Mouse (Mus musculus) c-Kit-negative CD71-positive TER-119-positive erythroid progenitor cells, embryonic 14.5 days (primary cell): ENCODE measurements around the gene Sorcs1.

Experiments used
- DNase-seq: peaks from one replicate; pipeline ENCODE4 v3.0.0-alpha.2; 2013; ENCODE audit warnings: low read depth, low spot score

Sorcs1 gene

DNA sequence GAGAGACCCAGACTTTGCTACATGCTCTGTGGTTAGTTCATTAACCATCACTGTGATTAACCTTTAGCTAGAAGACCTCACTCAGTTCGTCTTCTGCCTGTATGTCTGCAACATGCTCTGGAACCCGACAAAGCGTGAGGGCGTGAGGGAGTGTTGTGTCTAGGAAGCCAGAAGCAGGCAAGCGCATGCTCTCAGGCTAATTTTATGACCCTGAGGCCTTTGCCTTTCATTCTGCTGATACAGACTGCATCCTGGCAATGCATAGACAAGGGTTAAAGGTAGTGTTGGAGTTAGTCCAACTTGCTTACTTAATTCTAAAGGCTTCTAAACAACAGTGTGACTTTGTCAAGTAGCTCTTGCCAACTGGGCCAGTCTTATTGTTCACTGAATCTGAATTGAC is 458.0 kb downstream of the Sorcs1 start:
- DNase-seq, result no peak

DNA sequence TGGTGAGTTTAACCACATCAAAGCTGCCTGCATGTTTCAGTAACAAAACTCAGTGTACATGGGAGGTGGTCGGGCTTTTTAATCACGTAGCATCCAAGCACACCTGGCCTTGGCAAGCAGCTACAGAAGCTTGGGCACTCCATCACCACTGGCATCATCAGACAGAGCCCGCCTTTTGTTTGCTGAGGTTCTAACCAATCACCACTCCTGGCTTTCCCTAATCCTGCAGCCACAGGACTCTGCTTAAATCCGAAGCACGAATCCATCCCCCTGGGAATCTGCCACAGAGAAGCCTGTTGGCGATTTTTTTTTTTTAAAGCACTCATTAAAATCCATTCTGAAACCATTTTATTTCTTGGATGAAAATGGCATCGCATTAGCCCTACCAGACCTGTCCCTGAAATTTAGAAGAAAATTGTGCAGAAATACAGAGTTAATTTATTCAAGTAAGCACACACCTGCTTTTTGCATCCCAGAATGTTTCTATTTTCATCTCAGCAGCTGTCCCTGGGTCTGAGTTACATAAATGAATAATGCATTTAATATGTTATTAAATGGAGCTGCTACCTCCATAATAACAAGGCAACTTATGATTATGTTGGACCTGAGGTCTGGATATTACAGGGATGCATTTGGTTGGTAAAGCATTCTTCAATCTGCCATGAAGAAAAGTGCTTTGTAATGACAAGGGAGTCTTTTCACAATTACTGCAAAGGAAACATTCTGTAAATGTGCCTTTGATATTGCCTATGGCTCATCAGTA is 463.8 kb downstream of the Sorcs1 start:
- DNase-seq, result no peak

DNA sequence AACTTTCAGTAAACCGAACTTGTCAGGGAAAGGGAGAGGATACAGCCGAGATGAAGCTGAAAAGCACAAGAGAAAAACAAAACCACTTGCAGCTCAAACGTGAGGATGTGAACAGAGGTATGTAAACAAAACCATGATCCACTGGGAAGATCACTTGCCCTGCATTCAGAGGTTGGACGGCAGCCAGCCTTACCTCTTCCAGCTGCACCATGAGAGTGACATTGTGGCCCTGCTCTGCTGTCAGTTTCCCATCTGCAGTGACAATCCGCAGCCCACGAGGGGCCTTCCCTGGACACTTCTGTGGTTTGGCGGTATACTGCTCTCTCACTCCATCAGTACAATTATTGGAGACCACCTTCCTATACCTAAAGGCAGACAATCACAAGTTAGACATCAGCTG is 468.0 kb downstream of the Sorcs1 start:
- DNase-seq, result no peak

DNA sequence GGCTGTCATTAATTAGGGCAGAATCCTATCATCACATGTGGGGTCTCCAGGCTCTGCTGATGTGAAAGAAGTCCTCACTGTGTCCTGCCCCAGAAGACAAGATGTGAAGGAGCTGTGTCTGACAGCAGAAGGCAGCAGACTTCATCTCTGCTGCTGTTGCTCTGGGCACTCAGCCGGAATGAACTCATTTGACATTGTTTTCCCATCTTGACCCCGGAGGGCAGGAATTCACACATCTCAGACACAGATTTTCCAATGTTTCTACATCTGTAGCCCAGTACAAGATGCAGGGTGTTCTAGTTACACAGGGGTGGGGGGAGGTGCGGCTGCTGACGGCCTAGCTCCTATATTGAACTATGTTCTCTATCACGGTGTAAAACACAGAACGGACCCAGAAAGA is 474.1 kb downstream of the Sorcs1 start:
- DNase-seq, result no peak

DNA sequence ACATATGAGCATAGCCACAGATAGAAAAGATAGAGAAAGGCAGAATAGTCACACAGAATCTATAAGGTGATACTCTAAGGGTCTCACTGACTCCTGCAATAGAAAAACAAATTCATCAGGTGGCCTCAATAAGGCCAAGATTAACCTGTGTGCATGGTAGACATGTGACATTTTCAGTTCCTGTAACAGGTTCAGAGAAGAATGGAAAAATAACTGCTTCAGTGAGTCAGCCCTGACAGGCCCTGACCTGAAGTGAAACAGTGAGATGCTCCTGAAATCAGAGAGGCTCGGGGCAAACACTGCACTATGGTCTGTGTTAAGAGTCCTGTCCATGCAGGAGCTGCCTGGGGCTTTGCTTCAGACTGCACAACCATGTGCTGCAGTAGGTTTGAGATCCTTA is 481.9 kb downstream of the Sorcs1 start:
- no peak for DNase-seq

DNA sequence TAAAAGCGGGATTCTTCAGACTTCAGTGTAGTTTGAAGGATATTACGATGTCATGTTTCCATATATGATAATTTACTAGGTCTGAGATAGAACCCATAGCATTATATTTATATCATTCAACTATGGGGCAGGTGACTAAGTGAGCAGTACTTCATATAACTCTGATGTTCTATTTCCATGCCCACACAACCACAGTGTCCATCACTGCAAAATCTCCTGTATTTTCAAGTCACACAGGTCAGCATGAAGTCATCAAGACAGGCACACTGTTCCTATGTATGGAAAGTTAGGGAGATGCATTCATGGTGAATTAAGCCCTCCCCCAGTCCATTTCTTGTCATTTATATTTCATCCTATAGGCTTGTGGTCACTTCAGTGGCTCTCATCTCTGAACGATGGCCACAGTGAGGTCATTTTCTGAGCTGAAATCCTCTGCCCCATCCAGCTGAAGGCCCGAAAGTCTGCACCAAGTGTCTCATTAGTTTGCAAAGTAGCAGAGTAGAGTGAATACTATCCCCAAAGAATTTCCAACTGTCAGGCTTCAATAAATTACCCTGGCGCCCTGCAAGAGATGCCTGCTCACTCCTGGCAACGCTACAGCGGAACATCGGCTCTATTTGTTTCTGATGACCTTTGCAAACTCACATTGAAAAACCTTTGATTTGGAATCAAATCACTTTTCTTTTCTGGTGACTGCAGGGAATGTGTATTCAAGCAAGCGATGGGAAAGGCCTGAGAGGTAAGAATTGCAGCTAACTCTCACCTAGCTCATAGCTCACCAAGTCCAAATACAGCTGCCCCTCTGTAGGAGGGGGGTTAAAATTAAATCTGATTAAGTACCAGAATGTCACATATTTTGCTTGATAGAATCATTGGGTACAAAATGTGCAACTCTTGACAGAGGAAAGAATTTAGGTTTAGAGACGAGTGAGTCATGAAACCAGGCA is 492.4 kb downstream of the Sorcs1 start:
- no peak for DNase-seq

DNA sequence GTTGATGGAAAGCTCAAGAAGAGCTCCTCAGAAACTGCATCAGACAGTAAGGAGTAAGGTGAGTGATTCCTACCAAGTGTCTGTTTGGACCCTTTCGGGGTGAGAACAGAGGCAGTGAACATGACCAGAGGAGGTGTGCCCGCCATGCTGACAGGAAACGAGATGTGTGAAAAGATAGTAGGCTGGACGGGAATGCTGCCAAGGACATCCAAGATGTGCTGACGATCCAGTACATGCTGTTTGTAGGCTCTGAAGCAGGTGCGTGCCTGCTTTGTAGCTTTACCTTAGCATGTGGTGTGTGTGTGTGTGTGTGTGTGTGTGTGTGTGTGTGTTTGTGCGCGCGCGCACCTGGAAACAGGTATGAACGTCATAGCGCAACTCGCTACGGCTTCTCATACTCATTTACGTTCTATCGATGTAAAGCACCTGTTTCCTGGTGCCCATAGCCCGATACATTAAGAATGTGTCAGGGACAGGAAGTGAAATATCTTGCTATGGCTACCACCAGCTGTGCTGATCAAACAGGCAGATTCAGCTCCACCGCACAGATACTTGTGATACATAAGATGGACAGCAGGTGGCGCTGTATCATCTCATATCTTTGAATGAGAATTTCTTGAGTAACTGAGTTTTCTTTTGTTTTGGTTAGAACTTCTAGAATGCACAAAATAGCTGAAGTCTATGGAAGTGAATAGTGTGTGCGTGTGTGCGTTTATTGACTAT is 493.4 kb downstream of the Sorcs1 start:
- DNase-seq, result no peak

DNA sequence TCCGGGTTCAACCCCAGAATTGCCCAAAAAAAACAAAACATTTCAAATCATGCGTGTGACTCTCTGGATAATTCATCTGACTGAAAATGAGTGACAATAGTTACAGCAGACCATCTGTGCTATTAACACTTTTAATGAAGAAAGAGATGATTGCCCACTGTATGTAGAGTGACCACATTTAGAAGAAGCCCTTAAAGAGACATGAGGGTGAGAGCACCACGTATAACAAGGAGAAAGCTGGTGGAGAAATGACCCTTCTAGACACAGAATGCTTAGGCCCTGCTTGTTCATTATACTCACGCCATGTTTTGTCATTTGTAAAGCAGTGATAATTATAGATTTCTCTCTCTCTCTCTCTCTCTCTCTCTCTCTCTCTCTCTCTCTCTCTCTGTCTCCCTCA is 499.6 kb downstream of the Sorcs1 start:
- DNase-seq, result no peak

DNA sequence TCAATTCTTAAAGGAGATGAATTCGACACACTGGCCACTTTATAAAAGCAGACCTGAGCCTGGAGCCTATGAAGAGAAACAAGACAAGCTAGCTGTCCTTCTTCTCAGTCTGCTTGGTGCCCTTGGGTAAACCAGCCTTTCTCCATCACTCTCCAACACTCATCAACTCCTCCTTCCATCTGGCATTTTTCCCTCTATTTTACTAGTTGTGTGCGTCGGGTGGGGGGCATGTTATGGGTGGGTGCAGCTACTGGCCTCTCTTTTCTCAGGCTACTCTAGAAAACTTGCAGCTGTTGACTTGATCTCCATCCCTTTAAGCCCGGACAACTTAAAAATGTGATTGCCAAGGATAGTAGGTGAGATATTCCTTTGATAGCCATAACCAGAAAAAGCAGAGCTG is 500.3 kb downstream of the Sorcs1 start:
- no peak for DNase-seq

DNA sequence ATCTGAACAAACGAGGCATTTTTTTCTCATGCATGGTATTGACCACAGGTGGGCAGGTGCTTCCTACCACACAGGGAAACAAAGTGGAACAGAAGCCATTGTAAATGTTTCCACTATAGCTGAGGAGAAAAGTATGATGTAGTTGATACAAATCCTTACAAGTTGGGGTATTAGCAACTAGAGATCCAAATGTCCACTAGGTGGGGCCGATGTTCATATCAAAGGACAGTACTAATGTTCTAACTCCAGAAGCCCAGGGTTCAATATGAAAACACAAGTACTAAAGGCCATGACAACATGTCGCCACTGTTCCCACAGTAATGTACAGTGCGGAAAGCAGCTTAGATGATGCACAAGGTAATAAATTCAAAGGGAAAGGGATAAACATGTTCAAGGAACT is 506.6 kb downstream of the Sorcs1 start:
- DNase-seq, result no peak

DNA sequence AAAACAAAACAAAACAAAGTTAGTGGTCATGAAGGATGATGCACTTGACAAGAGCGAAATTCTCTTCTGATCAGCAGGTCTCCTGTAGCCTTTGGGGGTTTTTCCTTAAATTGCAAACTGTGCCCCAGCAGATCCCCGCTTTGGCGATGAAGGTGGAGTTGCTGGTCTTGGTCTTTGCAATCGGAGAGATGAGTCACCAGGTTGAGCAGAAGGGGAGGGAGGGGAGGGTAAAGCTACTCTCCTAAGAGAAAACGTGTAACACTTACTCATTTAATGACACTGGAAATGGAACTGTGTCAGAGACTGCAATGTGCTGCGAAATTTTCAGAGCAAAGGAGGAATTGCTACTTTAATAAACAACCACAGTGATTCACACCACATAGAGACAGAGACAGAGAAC is 527.3 kb downstream of the Sorcs1 start:
- no peak for DNase-seq

DNA sequence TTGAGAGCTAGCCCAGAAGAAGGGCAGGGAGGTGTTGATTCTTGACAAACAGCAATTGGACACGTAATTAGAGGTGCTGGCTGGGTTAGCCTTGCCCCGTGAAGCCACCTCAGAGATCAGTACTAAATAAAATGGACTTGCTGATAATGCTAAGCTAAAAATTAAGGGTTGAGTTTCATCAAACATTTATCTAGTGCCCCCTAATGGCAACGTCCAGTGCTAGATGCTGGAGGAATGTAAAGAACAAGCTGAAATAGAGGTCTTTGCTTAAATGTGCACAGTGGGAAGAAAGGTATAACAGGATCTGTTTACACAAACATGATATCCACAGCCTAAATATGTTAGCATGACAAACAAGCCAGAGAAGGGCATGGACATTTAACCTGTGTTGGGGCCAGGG is 532.5 kb downstream of the Sorcs1 start:
- no peak for DNase-seq

DNA sequence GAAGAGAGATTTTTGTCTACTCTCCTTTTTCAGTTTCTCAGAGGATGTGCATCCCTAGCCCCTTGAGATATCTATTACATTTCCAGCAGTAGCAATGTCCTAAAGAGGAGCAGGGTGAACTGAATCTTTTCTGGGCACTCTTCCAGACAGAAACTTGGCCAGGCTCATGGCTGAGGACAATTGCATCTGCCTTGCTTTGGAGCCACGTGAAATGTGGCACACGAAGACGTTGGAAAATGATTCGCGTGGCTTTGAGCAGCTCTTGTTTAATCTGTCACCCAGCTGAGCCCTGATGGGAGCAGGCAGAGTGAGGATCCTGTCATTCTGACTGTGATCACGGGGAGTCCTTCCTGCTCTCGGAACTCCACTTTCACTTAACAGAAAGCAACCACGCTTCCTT is 536.6 kb downstream of the Sorcs1 start:
- DNase-seq, result no peak

DNA sequence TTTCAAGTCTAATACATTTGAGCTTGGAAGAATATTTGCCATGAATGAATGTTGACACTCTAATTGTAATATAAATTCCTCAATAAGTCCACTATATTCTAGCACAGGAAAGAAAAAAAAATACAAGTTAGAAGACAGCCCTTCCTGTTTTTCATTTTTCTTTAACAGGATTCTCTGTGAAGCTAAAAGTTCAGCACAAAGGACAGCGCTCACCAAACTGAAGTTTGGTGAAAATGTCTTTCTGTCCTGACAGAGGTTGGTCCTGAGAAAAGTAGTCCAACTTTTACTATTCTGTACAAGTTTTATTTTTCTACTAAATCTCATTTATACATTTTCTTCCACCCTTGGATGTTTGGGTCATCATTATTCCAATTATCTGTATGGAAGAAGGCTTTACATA is 543.8 kb downstream of the Sorcs1 start:
- DNase-seq, result no peak

DNA sequence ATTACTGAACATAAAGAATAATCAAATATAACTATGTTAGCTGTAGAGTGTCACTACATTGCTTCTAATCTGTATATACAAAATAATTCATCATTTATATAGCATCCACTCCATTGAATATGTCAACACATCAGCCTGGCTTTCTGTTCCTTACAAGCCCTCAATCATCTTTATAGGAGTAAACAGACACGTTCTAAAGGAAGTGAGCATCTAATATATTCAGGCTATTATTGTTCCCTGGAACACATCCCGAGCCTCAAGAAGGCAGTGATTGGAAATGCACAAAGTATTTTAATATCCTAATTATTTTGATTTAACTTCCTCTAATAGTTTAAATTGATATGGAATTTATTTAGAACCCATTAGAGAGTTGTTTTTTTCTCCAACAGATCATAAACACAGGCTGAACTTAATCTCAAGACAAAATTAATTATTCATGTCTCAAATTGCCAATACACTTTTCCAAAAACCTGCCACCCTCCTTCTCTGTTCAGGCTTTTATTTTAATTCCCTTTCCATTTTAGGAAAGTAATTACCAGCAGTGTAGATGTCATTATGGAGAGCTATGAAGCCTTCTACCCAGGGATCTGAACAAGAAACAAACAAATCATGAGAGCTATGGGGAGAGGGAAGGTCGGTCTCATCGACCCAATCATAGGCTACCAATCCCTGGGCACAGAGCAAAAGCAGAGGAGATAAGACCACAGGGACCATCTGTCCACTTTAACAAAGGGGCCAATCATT is 572.4 kb downstream of the Sorcs1 start:
- DNase-seq, result no peak
